Mouse (Mus musculus): ENCODE measurements around the gene Sap30bp. TPM values are rescaled to one million over a fixed set of nuclear protein-coding genes. Genes with fewer than 3 reads are reported as not detected.

Sap30bp gene
- total RNA-seq, 2 experiments from 2014 or later: 11.5 to 11.6 TPM

DNA sequence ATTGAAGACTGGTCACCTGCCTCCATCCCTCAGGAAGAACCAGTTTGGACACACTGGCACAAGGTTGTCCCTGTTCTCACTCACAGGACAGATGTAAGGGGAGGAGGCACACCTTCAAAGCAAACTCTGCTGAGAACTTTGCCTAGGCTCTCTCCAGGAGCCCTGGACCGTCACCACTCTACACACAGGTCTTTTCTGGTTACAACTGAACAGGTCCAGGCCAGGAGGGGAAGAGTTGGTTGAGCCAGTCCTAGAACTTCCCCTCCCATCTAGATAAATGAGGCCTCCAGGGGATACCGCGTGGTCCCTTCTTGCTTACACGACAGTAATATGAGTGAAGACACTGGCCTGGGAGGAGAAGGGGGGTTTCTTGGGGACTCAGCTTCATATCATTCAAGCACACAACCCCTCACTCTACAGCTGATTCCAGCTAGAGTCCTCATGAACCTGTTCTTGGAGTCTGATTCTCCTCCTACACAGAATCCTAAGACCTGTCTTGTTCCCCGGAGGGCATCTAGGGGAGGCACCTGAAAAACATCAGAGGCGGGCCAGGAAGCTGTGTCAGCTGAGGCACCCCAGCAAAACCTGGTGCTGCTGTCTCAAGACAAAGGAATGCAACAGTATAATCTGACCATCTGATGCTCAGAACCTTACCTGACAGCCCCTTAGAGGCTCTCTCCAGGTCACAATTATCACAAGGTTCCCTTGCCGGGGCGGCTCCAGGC, 28.7 kb upstream of the Sap30bp start:
- intact Hi-C loops (cut with DNase I): no loop called here
- no peak for DNase-seq

DNA sequence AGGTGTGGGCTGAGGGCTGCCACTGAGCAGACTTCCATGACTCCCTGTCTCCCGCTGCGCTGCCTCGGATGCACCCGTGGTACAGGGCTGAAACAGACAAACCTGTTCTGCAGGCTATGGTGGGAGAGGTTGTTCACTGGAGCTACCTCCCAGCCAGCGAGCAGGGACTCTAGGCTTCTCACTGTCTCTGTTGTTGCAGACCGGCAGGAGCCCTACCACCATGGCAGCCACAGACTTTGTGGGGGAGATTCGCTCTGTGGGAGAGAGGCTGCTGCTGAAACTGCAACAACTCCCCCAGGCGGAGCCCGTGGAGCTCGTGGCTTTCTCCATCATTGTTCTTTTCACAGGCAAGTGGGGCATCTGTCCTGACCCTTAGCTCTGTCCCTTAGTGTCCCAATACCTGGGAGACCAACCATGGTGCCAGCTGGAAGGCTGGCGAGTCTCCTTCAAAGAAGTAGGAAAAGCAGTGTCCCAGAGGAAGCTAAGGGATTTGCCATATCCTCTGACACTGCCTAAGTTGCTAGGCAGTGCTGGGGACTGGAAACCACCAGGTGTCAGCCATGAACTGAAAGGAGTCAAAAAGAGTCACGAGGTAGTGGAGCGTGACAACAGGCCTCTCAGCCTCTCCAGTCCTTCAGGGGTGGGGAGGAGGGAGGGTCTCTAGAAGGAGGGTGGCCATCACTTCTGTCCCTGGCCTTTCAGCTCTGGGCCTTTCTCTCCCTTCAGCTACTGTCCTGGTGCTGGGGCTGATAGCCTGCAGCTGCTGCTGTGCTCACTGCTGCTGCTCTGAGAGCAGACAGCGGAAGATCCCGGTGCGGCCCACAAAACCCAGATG, 27.9 kb upstream of the Sap30bp start:
- no peak for DNase-seq
- intact Hi-C loops (cut with DNase I): no loop called here

DNA sequence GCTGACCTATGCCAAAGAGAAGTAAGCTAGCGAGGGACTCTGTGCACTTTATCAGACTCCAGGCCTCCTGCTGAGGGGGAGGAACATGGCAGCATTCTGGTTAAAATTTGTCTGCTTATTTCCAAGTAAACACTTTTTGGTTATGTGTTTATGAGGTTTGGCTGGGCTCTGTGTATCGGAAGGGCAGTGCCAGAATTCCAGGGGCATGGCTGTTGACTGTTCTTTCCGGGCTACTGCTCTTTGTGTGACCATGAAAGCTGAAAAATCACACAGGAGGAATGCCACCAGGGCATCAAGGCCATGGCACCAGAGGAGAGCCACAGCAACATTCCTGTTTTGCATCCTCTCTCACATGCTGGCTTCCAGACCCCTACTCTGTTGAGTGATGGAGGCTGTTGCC, 27.0 kb upstream of the Sap30bp start:
- intact Hi-C loops (cut with DNase I): no loop called here
- DNase-seq: no peak

DNA sequence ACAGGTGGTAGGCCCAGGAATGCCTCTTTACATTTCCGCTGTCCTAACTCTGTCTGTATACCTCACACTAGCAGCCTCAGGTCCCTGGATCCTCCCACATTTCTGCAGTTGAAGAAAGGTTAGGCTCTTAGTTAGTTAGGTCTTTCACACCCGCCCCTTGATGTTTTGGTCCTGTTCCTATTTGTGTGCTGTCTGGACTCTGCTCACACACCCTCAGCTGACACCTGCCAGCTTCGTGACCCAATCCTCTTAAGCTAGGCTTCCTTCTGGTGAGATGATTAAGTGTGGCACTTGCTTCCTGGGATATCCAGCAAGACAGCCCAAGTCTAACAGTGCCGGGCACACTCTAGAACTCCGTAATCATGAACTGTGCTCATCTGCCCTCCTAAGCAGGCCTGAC, 26.6 kb upstream of the Sap30bp start:
- intact Hi-C loops (cut with DNase I): no loop called here
- DNase-seq: no peak

GRCm38 (mm10) chr11:115911134-115911561, 21.9 kb upstream of the Sap30bp start:
- intact Hi-C loops (cut with DNase I): no loop called here

GRCm38 (mm10) chr11:115911632-115912376, 21.3 kb upstream of the Sap30bp start, which contains the start of gene Smim6:
Gene Smim6 (plus strand): TSS chr11:115912017.
- DNase-seq: no peak
- intact Hi-C loops (cut with DNase I): no loop called here

More at GRCm38 (mm10) chr11:115911134-115911561, 21.9 kb upstream of the Sap30bp start:
- no peak for DNase-seq

GRCm38 (mm10) chr11:115916579-115916978, 16.5 kb upstream of the Sap30bp start:
- intact Hi-C loops (cut with DNase I): no loop called here

DNA sequence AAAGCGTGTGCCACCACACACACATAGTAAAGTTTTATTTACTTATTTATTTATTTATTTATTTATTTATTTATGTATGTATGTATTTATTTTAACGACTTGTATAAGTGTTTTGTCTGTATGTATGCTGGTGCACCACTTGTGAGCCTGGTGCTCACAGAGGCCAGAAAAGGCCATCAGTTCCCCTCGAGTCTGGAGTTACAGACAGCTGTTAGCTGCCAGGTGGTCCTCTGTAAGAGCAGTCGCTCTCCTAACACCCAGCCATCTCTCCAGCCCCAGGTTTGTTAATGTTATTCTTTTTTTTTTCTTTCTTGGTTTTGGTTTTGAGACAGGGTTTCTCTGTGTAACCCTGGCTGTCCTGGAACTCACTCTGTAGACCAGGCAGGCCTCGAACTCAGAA, 14.4 kb upstream of the Sap30bp start:
- intact Hi-C loops (cut with DNase I): no loop called here
- DNase-seq: no peak

More at GRCm38 (mm10) chr11:115916579-115916978, 16.5 kb upstream of the Sap30bp start:
- no peak for DNase-seq

- DNase-seq: no peak
- intact Hi-C loops (cut with DNase I): no loop called here
Observed at GRCm38 (mm10) chr11:115919073-115919472, 14.0 kb upstream of the Sap30bp start.

- no peak for DNase-seq
- intact Hi-C loops (cut with DNase I): no loop called here
Observed at GRCm38 (mm10) chr11:115920110-115920818, 12.8 kb upstream of the Sap30bp start.

DNA sequence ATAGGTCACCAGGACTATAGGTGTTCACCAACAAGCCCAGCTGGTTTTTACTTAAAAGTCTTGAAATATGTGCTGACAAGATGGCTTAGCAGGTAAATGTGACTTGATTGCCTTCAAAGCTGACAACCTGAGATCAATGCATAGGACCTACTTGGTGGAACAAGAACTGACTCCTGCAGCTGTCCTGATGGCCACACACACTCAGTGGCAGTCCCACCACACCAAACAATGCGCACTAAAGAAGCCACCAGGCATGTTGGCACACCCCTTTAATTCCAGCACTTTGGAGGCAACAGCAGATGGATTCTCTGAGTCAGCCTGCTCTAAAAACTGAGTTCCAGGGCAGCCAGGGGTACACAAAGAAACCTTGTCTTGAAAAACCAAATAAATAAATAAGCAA, 11.1 kb upstream of the Sap30bp start:
- no peak for DNase-seq
- intact Hi-C loops (cut with DNase I): no loop called here

GRCm38 (mm10) chr11:115929031-115929430, 4.1 kb upstream of the Sap30bp start:
- no peak for DNase-seq
- intact Hi-C loops (cut with DNase I): no loop called here

DNA sequence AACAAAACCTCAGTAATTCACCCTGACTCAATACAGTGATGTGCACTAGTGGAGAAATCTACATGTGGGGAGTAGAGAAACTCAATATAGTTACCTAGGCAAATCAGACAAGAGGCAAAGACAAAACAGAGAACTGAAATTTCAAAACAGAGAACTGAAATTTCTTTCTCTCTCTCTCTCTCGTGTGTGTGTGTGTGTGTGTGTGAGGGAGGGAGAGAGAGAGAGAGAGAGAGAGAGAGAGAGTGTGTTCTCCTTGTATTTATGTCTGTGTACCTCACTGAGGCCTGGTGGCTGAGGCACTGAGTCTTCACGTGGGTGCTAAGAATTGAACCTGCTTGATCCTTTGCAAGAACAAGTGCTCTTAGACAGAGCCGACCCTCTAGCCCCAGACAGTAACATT, 3.3 kb upstream of the Sap30bp start:
- no peak for DNase-seq
- intact Hi-C loops (cut with DNase I): no loop called here

- intact Hi-C loops (cut with DNase I): no loop called here
- no peak for DNase-seq
Observed at GRCm38 (mm10) chr11:115931235-115931634, 1.8 kb upstream of the Sap30bp start.

DNA sequence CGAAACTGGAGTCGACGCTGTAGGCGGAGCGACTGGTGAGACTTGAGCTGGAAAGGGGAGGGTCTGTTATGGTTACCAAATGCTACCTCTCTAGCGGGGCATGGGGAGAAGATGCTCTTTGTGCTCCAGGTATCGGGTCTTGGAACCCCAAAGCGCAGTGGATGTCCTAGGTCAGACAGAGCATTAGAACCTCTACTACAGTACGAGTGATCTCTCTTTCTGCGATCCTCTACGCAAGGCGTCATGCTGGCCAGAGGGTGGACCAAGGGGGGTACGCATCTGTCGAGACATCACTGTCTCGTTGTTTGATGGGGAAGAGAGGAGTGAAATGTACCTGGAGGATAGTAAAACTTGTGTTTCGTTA, 647 bp downstream of the Sap30bp start:
- no peak for DNase-seq
- intact Hi-C loops (cut with DNase I): no loop called here

DNA sequence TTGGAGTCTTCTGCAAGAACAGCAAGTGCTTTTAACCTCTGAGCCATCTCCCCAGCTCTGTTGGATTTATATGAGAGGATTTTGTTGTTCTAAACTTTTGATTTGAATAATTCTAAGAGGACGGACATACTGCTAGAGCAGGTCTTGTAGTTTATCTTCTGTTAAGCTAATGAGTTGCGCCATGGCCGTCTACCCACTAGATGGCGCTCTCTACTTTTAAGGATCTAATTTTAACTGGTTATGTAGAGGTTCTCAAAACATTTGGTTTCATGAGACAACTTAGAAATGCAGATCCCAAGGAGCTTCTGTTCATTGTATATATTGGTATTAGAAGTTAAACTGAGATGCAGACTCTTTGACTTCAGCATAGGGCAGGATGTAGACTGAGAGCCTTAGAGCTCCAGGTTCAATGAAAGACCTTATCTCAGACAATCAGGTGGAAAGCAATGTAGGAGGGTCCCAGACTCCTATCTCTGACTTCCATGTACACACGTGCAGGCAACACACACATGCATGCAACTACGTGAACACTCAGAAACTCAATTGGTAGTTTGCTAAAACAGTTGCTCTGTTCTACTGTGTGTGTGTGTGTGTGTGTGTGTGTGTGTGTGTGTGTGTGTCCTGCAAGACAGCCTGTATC, 6.7 kb downstream of the Sap30bp start:
- peak; percentile 45 to 47 for DNase-seq
- intact Hi-C loops (cut with DNase I): loop anchor here (2.0 kb wide), 1 partner anchor 61 kb away; no protein-coding TSS in a partner anchor

GRCm38 (mm10) chr11:115941980-115942379, 8.9 kb downstream of the Sap30bp start:
- intact Hi-C loops (cut with DNase I): no loop called here
- no peak for DNase-seq

DNA sequence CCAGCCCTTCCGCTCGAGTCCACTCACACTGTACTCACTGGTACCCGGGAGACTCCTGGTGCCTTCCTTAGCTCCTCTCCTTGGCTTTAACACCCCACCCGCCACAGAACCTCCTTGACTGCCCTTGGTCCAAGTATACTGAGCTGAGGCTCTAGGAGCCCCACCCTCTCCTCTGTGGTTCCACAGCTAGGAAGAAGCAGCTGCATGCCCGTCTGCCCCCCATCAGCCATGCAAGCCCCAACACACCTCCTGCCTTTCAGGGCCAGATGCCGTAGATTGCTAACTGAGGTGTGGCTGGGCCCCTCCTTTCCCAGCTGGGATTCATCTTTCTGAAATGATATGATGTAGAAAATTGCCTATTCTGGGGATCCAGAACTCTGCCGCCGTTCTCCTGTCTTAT, 12.2 kb downstream of the Sap30bp start:
- intact Hi-C loops (cut with DNase I): no loop called here

GRCm38 (mm10) chr11:115946221-115946828, 13.2 kb downstream of the Sap30bp start:
- intact Hi-C loops (cut with DNase I): no loop called here

More for the DNA sequence above, 12.2 kb downstream of the Sap30bp start:
- DNase-seq: no peak

More at GRCm38 (mm10) chr11:115946221-115946828, 13.2 kb downstream of the Sap30bp start:
- DNase-seq: no peak

Measured in gastrocnemius, postnatal 36 days (tissue).